Mouse (Mus musculus): ENCODE measurements around the gene Mybbp1a. TPM values are rescaled to one million over a fixed set of nuclear protein-coding genes. Genes with fewer than 3 reads are reported as not detected.

Mybbp1a gene
- polyA plus RNA-seq, 1 experiment from 2014 or later: 63.1 TPM

GRCm38 (mm10) chr11:72473540-72473939, 32.4 kb downstream of the Mybbp1a start:
- Histone ChIP-seq H3K27me3 (replicated peaks) (no peaks in the 10 kb centered on the region), H3K4me1 (peaks cover 51% of the 10 kb centered on the region), H3K27ac (replicated peaks) (no peak overlapping the region), H3K4me3 (replicated peaks) (no peak overlapping the region), H3K36me3 (peaks cover 15% of the 10 kb centered on the region), H3K4me2 (no peak overlapping the region), H3K9me3 (replicated peaks) (no peaks in the 10 kb centered on the region), H3K9ac (replicated peaks) (no peak overlapping the region)
- no peak for ATAC-seq (ENCODE audit: low FRiP score)
- 92% methylated on average over 4 of the region's 4 CpGs for WGBS

GRCm38 (mm10) chr11:72474926-72475325, 33.8 kb downstream of the Mybbp1a start:
- Histone ChIP-seq H3K4me3 (replicated peaks) (no peak overlapping the region), H3K27ac (replicated peaks) (no peak overlapping the region), H3K4me2 (no peak overlapping the region), H3K9ac (replicated peaks) (no peak overlapping the region), H3K4me1 (peaks cover 41% of the 10 kb centered on the region), H3K36me3 (peaks cover 15% of the 10 kb centered on the region), H3K27me3 (replicated peaks) (no peaks in the 10 kb centered on the region), H3K9me3 (replicated peaks) (no peaks in the 10 kb centered on the region)
- WGBS: 81% methylated on average over 3 of the region's 3 CpGs
- no peak for ATAC-seq (ENCODE audit: low FRiP score)

- WGBS: 72% methylated on average over 7 of the region's 7 CpGs
- Histone ChIP-seq H3K27me3 (replicated peaks) (no peaks in the 10 kb centered on the region), H3K4me2 (no peak overlapping the region), H3K36me3 (peaks cover 15% of the 10 kb centered on the region), H3K4me3 (replicated peaks) (no peak overlapping the region), H3K9ac (replicated peaks) (no peak overlapping the region), H3K27ac (replicated peaks) (no peak overlapping the region), H3K4me1 (peaks cover 36% of the 10 kb centered on the region), H3K9me3 (replicated peaks) (no peaks in the 10 kb centered on the region)
- no peak for ATAC-seq (ENCODE audit: low FRiP score)
Observed at GRCm38 (mm10) chr11:72475408-72475807, 34.3 kb downstream of the Mybbp1a start.

DNA sequence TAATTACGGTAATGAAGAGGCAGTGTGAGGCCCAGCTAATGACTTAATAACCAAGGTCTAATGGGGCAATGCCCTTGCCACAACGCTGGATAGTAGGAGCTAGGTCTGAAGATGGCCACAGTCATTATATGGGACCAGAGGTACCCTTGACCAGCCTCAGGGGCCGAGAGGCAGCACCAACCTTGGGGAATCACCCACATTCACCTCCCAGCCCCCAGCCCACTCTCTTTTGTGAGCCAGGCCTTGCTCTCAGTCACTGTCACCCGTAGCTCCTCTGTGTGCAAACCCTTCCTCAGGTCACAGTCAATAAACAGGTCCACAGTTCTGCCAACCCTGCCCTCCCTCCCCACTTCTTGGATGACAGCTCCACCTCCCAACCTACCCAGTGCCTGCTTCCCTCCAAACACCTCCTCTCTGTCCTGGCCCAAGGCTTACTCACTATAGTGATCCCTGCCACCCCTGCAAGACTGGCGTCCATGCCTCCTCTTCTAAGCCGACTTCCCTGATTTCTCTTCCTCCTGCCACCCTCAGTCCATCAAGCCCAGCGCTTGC, 35.0 kb downstream of the Mybbp1a start:
- no peaks in the 10 kb centered on the region for H3K9me3 ChIP-seq (replicated peaks)
- no peaks in the 10 kb centered on the region for H3K27me3 ChIP-seq (replicated peaks)
- no peak overlapping the region for H3K27ac ChIP-seq (replicated peaks)
- H3K9ac ChIP-seq (replicated peaks): no peak overlapping the region
- H3K4me3 ChIP-seq (replicated peaks): no peak overlapping the region
- 67% methylated on average over 7 of the region's 7 CpGs for WGBS
- no peak for ATAC-seq (ENCODE audit: low FRiP score)
- peaks cover 35% of the 10 kb centered on the region for H3K4me1 ChIP-seq
- peaks cover 14% of the 10 kb centered on the region for H3K36me3 ChIP-seq
- no peak overlapping the region for H3K4me2 ChIP-seq

GRCm38 (mm10) chr11:72477182-72477581, 36.0 kb downstream of the Mybbp1a start:
- H3K36me3 ChIP-seq: peaks cover 12% of the 10 kb centered on the region
- WGBS: 29% methylated on average over 5 of the region's 5 CpGs
- H3K4me3 ChIP-seq (replicated peaks): no peak overlapping the region
- no peak for ATAC-seq (ENCODE audit: low FRiP score)
- no peaks in the 10 kb centered on the region for H3K27me3 ChIP-seq (replicated peaks)
- no peak overlapping the region for H3K27ac ChIP-seq (replicated peaks)
- no peak overlapping the region for H3K4me2 ChIP-seq
- no peaks in the 10 kb centered on the region for H3K9me3 ChIP-seq (replicated peaks)
- peaks cover 35% of the 10 kb centered on the region for H3K4me1 ChIP-seq
- H3K9ac ChIP-seq (replicated peaks): no peak overlapping the region

DNA sequence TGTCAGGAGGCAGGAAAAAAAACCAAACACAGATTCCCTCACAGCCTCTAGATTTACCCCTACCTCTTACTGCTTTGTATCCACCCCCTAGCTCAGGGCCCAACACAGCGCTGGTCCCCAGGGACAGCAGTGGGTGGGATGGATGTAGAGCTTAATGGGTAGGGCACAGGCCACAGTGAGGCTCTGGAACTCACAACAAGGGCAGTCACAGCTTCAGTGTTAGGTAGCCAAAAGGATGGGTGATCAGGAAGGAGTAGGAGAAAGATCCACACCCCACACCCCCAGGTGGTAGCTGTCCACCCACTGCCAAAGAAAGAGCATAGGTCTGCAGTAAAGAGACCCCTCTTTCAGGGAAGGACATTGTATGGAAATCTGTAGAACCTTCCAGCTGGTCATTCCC, 36.5 kb downstream of the Mybbp1a start:
- Histone ChIP-seq H3K27ac (replicated peaks) (no peak overlapping the region), H3K36me3 (peaks cover 12% of the 10 kb centered on the region), H3K27me3 (replicated peaks) (no peaks in the 10 kb centered on the region), H3K9ac (replicated peaks) (no peak overlapping the region), H3K4me2 (no peak overlapping the region), H3K4me1 (peaks cover 40% of the 10 kb centered on the region), H3K4me3 (replicated peaks) (no peak overlapping the region), H3K9me3 (replicated peaks) (no peaks in the 10 kb centered on the region)
- no peak for ATAC-seq (ENCODE audit: low FRiP score)
- 92% methylated on average over 1 of the region's 1 CpGs for WGBS

- Histone ChIP-seq H3K4me1 (peaks cover 43% of the 10 kb centered on the region), H3K4me3 (replicated peaks) (no peak overlapping the region), H3K27ac (replicated peaks) (0 out of 2 replicates have a peak overlapping the region, but pooled peaks have one; percentile 37), H3K27me3 (replicated peaks) (no peaks in the 10 kb centered on the region), H3K36me3 (peaks cover 7% of the 10 kb centered on the region; the same call in 1 of the 2 replicates), H3K9ac (replicated peaks) (no peak overlapping the region), H3K4me2 (no peak overlapping the region), H3K9me3 (replicated peaks) (no peaks in the 10 kb centered on the region)
- WGBS: 82% methylated on average over 6 of the region's 6 CpGs
- no peak for ATAC-seq (ENCODE audit: low FRiP score)
Observed at GRCm38 (mm10) chr11:72478228-72478627, 37.1 kb downstream of the Mybbp1a start.

DNA sequence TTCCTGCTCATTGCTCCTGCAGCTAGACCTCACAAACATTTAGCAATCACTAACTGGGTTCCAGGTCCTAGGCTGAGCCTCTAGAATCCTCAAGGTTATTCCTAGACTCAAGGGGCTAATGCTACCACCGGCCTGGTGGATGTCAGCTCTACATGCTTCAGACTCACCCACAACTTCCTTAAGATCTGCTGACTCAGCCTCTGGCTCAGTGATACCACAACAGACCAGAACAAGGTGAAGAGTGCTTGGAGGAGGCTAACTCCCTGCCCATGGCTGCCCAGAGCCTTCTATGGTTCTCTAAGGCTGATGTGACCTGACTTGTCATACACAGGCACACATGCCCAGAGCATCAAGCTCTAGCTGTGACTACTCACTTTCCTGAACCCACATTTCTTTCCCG, 38.3 kb downstream of the Mybbp1a start:
- 82% methylated on average over 2 of the region's 2 CpGs for WGBS
- H3K4me1 ChIP-seq: peaks cover 43% of the 10 kb centered on the region
- no peak overlapping the region for H3K4me3 ChIP-seq (replicated peaks)

DNA sequence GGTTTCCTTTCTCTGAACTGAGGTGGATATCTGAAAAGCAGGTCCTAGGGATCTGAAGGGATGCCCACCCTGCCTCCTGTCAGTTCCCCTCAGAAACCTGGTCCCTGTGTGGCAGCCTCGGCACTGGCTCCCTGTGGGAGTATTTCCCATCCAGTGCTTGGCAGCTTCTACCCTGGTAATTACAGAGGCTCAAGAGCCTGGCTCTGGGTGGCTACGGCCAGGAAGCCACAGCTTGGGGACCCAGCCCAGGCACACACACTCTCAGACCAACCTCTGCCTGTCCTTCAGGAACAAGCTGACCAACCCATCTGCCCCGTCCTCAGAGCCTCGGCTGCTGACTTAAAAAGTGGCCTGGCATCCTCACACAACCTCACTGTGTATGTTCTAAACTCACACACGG, 40.2 kb downstream of the Mybbp1a start:
- H3K4me1 ChIP-seq: peaks cover 49% of the 10 kb centered on the region
- no peaks in the 10 kb centered on the region for H3K36me3 ChIP-seq
- 73% methylated on average over 5 of the region's 5 CpGs for WGBS
- no peaks in the 10 kb centered on the region for H3K9me3 ChIP-seq (replicated peaks)
- H3K27me3 ChIP-seq (replicated peaks): no peaks in the 10 kb centered on the region
- no peak overlapping the region for H3K27ac ChIP-seq (replicated peaks)
- H3K4me3 ChIP-seq (replicated peaks): no peak overlapping the region
- no peak for ATAC-seq (ENCODE audit: low FRiP score)
- H3K9ac ChIP-seq (replicated peaks): no peak overlapping the region
- H3K4me2 ChIP-seq: no peak overlapping the region

More for the DNA sequence above, 38.3 kb downstream of the Mybbp1a start:
- Histone ChIP-seq H3K9ac (replicated peaks) (no peak overlapping the region), H3K27me3 (replicated peaks) (no peaks in the 10 kb centered on the region), H3K36me3 (0 out of 2 replicates have a peak, but pooled peaks cover 1% of the 10 kb centered on the region), H3K4me2 (no peak overlapping the region), H3K27ac (replicated peaks) (no peak overlapping the region), H3K9me3 (replicated peaks) (no peaks in the 10 kb centered on the region)
- no peak for ATAC-seq (ENCODE audit: low FRiP score)

DNA sequence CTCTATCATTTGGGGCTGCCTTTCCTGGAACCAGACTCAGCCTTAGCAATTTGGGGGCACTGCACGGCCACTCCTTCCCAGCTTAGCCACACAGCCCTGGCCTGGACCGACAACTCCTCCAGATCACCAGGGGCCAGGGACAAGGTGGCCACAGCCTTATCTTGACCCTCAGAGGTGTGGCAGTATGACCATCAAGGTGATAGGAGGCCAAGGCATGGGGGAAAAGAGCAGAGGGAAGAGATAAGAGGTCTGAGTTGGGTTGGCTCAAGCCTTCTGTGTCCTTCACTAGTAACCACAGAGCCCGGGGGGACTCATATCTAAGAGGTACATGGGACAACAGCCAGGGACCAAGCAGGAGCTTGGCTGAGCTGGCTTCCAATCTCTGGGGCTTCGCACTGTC, 40.8 kb downstream of the Mybbp1a start:
- Histone ChIP-seq H3K27ac (replicated peaks) (no peak overlapping the region), H3K9ac (replicated peaks) (no peak overlapping the region), H3K4me2 (no peak overlapping the region), H3K36me3 (no peaks in the 10 kb centered on the region), H3K27me3 (replicated peaks) (no peaks in the 10 kb centered on the region), H3K4me3 (replicated peaks) (no peak overlapping the region), H3K9me3 (replicated peaks) (no peaks in the 10 kb centered on the region), H3K4me1 (peaks cover 49% of the 10 kb centered on the region)
- no peak for ATAC-seq (ENCODE audit: low FRiP score)
- WGBS: 92% methylated on average over 4 of the region's 4 CpGs

DNA sequence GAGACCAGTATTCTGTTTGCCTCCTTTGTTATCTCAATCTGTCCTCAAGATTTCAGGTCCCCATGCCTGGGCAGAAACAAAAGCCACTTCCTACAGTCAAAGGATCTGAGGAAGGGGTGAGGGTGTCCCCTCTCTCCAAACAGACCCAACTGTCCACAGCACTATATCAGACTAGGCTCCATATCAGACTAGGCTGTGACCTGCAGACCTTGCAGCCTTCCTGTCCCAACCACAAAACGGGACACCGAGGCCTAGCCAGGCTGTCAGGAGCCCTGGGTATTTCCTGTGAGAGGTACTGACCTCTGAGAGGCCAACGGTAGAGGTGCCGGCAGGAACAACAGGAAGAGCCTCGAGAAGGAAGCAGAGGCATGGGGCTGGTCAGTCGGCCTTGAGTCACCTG, 43.4 kb downstream of the Mybbp1a start:
- H3K27me3 ChIP-seq (replicated peaks): no peaks in the 10 kb centered on the region
- H3K9ac ChIP-seq (replicated peaks): no peak overlapping the region
- H3K4me1 ChIP-seq: peaks cover 56% of the 10 kb centered on the region
- ATAC-seq (ENCODE audit: low FRiP score): no peak
- H3K27ac ChIP-seq (replicated peaks): no peak overlapping the region
- H3K4me2 ChIP-seq: no peak overlapping the region
- no peak overlapping the region for H3K4me3 ChIP-seq (replicated peaks)
- H3K9me3 ChIP-seq (replicated peaks): no peaks in the 10 kb centered on the region
- 68% methylated on average over 6 of the region's 6 CpGs for WGBS
- H3K36me3 ChIP-seq: no peaks in the 10 kb centered on the region

DNA sequence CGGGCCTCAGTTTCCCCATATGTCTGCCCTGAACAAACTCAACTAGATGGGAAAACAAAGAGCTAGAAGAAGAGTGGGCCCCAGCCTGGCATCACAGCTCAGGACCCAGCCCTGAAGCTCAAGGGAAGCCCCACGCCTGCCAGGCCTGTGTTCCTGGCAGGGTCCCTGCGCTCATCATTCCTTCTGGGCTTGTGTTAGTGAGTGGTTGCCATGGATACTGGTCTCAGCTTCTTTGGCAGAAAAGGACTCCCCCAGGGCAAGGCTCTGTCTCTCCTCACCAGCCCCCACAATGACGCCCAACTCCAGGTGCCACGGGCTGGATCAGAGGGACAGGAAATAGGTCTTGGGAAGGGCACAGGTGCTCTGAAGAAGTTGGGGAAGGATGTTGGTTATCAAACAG, 44.0 kb downstream of the Mybbp1a start:
- Histone ChIP-seq H3K9ac (replicated peaks) (no peak overlapping the region), H3K27ac (replicated peaks) (peak overlapping the region; percentile 1; the same call in 1 of the 2 replicates), H3K4me1 (peaks cover 59% of the 10 kb centered on the region)

More for the DNA sequence above, 44.0 kb downstream of the Mybbp1a start:
- Histone ChIP-seq H3K36me3 (no peaks in the 10 kb centered on the region), H3K4me3 (replicated peaks) (no peak overlapping the region), H3K9me3 (replicated peaks) (no peaks in the 10 kb centered on the region), H3K27me3 (replicated peaks) (no peaks in the 10 kb centered on the region), H3K4me2 (no peak overlapping the region)
- no peak for ATAC-seq (ENCODE audit: low FRiP score)
- WGBS: 39% methylated on average over 5 of the region's 5 CpGs

Data from neural tube, embryonic 15.5 days (tissue).